Mouse (Mus musculus) brown adipose tissue, adult 24 weeks (tissue): ENCODE measurements around the gene Tbl1xr1. TPM values are rescaled to one million over a fixed set of nuclear protein-coding genes. Genes with fewer than 3 reads are reported as not detected.

Experiments
- H3K27ac ChIP-seq: fragments of 200-500 bp; replicated peaks from 2 replicates; pipeline ENCODE4 v1.5.1; 2012; ENCODE audit warnings: low read depth, mild to moderate bottlenecking, low read length
- H3K4me1 ChIP-seq: fragments of 200-500 bp; 2 replicates; pipeline ENCODE4 v1.6.1; 2012; ENCODE audit warnings: low read length, mixed read lengths; ENCODE audit not compliant: control insufficient read depth, insufficient read depth, insufficient read length
- H3K4me3 ChIP-seq: fragments of 200-500 bp; 2 replicates; pipeline ENCODE4 v1.5.1; 2012; ENCODE audit warnings: low read depth, mild to moderate bottlenecking, low read length, moderate library complexity; ENCODE audit not compliant: insufficient read depth
- polyA plus RNA-seq: library from polyadenylated mRNA; stranded (reverse); fragments of >200 nt; gene quantifications from 2 replicates; pipeline ENCODE4 v1.2.4, GENCODE M21; 2012; ENCODE audit not compliant: missing spikeins, insufficient read depth, insufficient read length

The Tbl1xr1 gene
- polyA plus RNA-seq, result 7.1 and 21.8 TPM in 2 replicates

GRCm38 (mm10) chr3:22076561-22076935 is at the start of gene Tbl1xr1:
Tbl1xr1 (plus strand) TSS chr3:22076652.
- peak within 1 kb of the TSS; percentile 82 for H3K4me3 ChIP-seq
- H3K4me1 ChIP-seq, result peaks cover 13% of the 10 kb centered on the region
- H3K27ac ChIP-seq, result peak within 1 kb of the TSS; percentile 67

GRCm38 (mm10) chr3:22038004-22038403 is 38.4 kb upstream of the Tbl1xr1 start:
- no peak overlapping the region for H3K27ac ChIP-seq
- no peak overlapping the region for H3K4me3 ChIP-seq
- H3K4me1 ChIP-seq, result no peaks in the 10 kb centered on the region

GRCm38 (mm10) chr3:22039036-22039795 is 37.2 kb upstream of the Tbl1xr1 start:
- H3K4me3 ChIP-seq, result no peak overlapping the region
- H3K4me1 ChIP-seq, result no peaks in the 10 kb centered on the region
- no peak overlapping the region for H3K27ac ChIP-seq

GRCm38 (mm10) chr3:22040627-22041026 is 35.8 kb upstream of the Tbl1xr1 start:
- no peak overlapping the region for H3K27ac ChIP-seq
- H3K4me1 ChIP-seq, result no peaks in the 10 kb centered on the region

GRCm38 (mm10) chr3:22047203-22047602 is 29.2 kb upstream of the Tbl1xr1 start:
- no peaks in the 10 kb centered on the region for H3K4me1 ChIP-seq
- H3K4me3 ChIP-seq, result no peak overlapping the region
- no peak overlapping the region for H3K27ac ChIP-seq

More at GRCm38 (mm10) chr3:22040627-22041026, 35.8 kb upstream of the Tbl1xr1 start:
- H3K4me3 ChIP-seq, result no peak overlapping the region

- Histone ChIP-seq H3K4me1 (no peaks in the 10 kb centered on the region), H3K4me3 (no peak overlapping the region), H3K27ac (no peak overlapping the region)
These were observed 19.7 kb upstream of the Tbl1xr1 start for GRCm38 (mm10) chr3:22056664-22057328.

GRCm38 (mm10) chr3:22058206-22058804 is 18.1 kb upstream of the Tbl1xr1 start:
- no peak overlapping the region for H3K27ac ChIP-seq
- no peak overlapping the region for H3K4me3 ChIP-seq
- no peaks in the 10 kb centered on the region for H3K4me1 ChIP-seq

- Histone ChIP-seq H3K4me1 (no peaks in the 10 kb centered on the region), H3K27ac (no peak overlapping the region), H3K4me3 (no peak overlapping the region)
These were observed 15.3 kb upstream of the Tbl1xr1 start for GRCm38 (mm10) chr3:22061163-22061562.

GRCm38 (mm10) chr3:22068621-22069020 is 7.8 kb upstream of the Tbl1xr1 start:
- H3K4me1 ChIP-seq, result no peaks in the 10 kb centered on the region
- no peak overlapping the region for H3K4me3 ChIP-seq
- H3K27ac ChIP-seq, result no peak overlapping the region

GRCm38 (mm10) chr3:22073916-22074315 is 2.5 kb upstream of the Tbl1xr1 start:
- H3K4me1 ChIP-seq, result peaks cover 7% of the 10 kb centered on the region
- H3K4me3 ChIP-seq, result no peak overlapping the region
- no peak overlapping the region for H3K27ac ChIP-seq

GRCm38 (mm10) chr3:22074591-22075294 is 1.7 kb upstream of the Tbl1xr1 start:
- Histone ChIP-seq H3K4me1 (peaks cover 10% of the 10 kb centered on the region), H3K27ac (peak overlapping the region; percentile 61), H3K4me3 (peak overlapping the region; percentile 37)

GRCm38 (mm10) chr3:22075517-22075886 is 950 bp upstream of the Tbl1xr1 start:
- peak overlapping the region; percentile 61 for H3K27ac ChIP-seq
- peak overlapping the region; percentile 82 for H3K4me3 ChIP-seq
- peaks cover 10% of the 10 kb centered on the region for H3K4me1 ChIP-seq

- H3K4me1 ChIP-seq, result peaks cover 10% of the 10 kb centered on the region
- peak overlapping the region; percentile 61 for H3K27ac ChIP-seq
- peak overlapping the region; percentile 82 for H3K4me3 ChIP-seq
These were observed 428 bp upstream of the Tbl1xr1 start for GRCm38 (mm10) chr3:22075887-22076560.

- H3K4me1 ChIP-seq, result peaks cover 18% of the 10 kb centered on the region
- H3K4me3 ChIP-seq, result peak overlapping the region; percentile 75
- H3K27ac ChIP-seq, result peak overlapping the region; percentile 67
These were observed 644 bp downstream of the Tbl1xr1 start for GRCm38 (mm10) chr3:22076936-22077656.
